Mouse (Mus musculus) megakaryocyte, embryonic 14.5 days (primary cell): Measurements from ENCODE around the gene Tdp2.

Experiments
- FLI1 ChIP-seq: IDR thresholded peaks from 2 replicates; pipeline ENCODE4 v1.6.1; 2012; ENCODE audit warnings: low read length, inconsistent platforms, mixed read lengths
- GATA1 ChIP-seq: IDR thresholded peaks from 3 replicates; pipeline ENCODE4 v1.6.1; 2012; ENCODE audit warnings: mixed read lengths, low read length, inconsistent platforms, borderline replicate concordance

GRCm38 (mm10) chr13:24889554-24889953, 58.1 kb downstream of the Tdp2 start:
- TF ChIP-seq GATA1 (no peak), FLI1 (no peak)
